Mouse (Mus musculus) erythroblast, embryonic 14.5 days (primary cell): ENCODE data around the gene Rnf157. TPM values are rescaled to one million over a fixed set of nuclear protein-coding genes. Genes with fewer than 3 reads are reported as not detected.
"Not testable (repeated sequence)": the region's sequence is repeated elsewhere in the genome, so short reads cannot be mapped to it uniquely, and the experiment has no call there.

ENCODE experiments used
- H3K27me3 ChIP-seq: 2 replicates; pipeline ENCODE4 v1.6.1; 2012; ENCODE audit warnings: inconsistent platforms; ENCODE audit not compliant: control insufficient read depth
- H3K36me3 ChIP-seq: 2 replicates; pipeline ENCODE4 v1.6.1; 2012; ENCODE audit warnings: mild to moderate bottlenecking, inconsistent platforms; ENCODE audit not compliant: control insufficient read depth
- H3K4me1 ChIP-seq: 2 replicates; pipeline ENCODE4 v1.6.1; 2012; ENCODE audit warnings: inconsistent platforms; ENCODE audit not compliant: control insufficient read depth
- H3K4me3 ChIP-seq: replicated peaks from 2 replicates; pipeline ENCODE3; 2012; ENCODE audit warnings: moderate library complexity, mild to moderate bottlenecking, inconsistent platforms
- H3K9me3 ChIP-seq: 2 replicates; pipeline ENCODE4 v1.6.1; 2012; ENCODE audit warnings: low read length, inconsistent platforms, mixed read lengths; ENCODE audit not compliant: control insufficient read depth
- GATA1 ChIP-seq: IDR thresholded peaks from 2 replicates; pipeline ENCODE4 v1.6.1; 2012; ENCODE audit warnings: low read length, inconsistent platforms, mixed read lengths
- TAL1 ChIP-seq: IDR thresholded peaks from 3 replicates; pipeline ENCODE4 v1.6.1; 2012; ENCODE audit warnings: low read length, inconsistent platforms, mixed read lengths
- polyA plus RNA-seq: library from polyadenylated mRNA; stranded (reverse); fragments of >175 nt; gene quantifications from 2 replicates; pipeline ENCODE4 v1.2.3, GENCODE M21; 2012

Rnf157 gene
- polyA plus RNA-seq, 1 experiment = not detected

- H3K4me3 ChIP-seq = no peak overlapping the region
- H3K27me3 ChIP-seq = no peaks in the 10 kb centered on the region; the same call in 1 of the 2 replicates
- H3K36me3 ChIP-seq = no peaks in the 10 kb centered on the region
- no peaks in the 10 kb centered on the region for H3K9me3 ChIP-seq
- H3K4me1 ChIP-seq = peaks cover 7% of the 10 kb centered on the region
- TF ChIP-seq TAL1 (no peak), GATA1 (no peak)
These were observed 8.3 kb upstream of the Rnf157 start for GRCm38 (mm10) chr11:116421102-116421501.

- TF ChIP-seq TAL1 (no peak), GATA1 (no peak)
- Histone ChIP-seq H3K9me3 (no peaks in the 10 kb centered on the region), H3K4me1 (peaks cover 2% of the 10 kb centered on the region), H3K27me3 (peaks cover 16% of the 10 kb centered on the region), H3K36me3 (no peaks in the 10 kb centered on the region), H3K4me3 (no peak overlapping the region)
These were observed 6.1 kb upstream of the Rnf157 start for GRCm38 (mm10) chr11:116418841-116419462.

GRCm38 (mm10) chr11:116418194-116418840 lies 5.5 kb upstream of the Rnf157 start:
- Histone ChIP-seq H3K4me1 (peaks cover 2% of the 10 kb centered on the region), H3K36me3 (no peaks in the 10 kb centered on the region), H3K27me3 (peaks cover 23% of the 10 kb centered on the region), H3K9me3 (no peaks in the 10 kb centered on the region), H3K4me3 (no peak overlapping the region)
- no peak for TF ChIP-seq TAL1
- TF ChIP-seq GATA1 = no peak

GRCm38 (mm10) chr11:116417054-116417453 lies 4.2 kb upstream of the Rnf157 start:
- Histone ChIP-seq H3K9me3 (peaks cover 4% of the 10 kb centered on the region; the same call in 1 of the 2 replicates), H3K4me1 (peaks cover 15% of the 10 kb centered on the region), H3K36me3 (no peaks in the 10 kb centered on the region), H3K27me3 (peaks cover 35% of the 10 kb centered on the region), H3K4me3 (no peak overlapping the region)
- TF ChIP-seq TAL1 (no peak), GATA1 (no peak)

GRCm38 (mm10) chr11:116416196-116416943 lies 3.5 kb upstream of the Rnf157 start:
- Histone ChIP-seq H3K36me3 (no peaks in the 10 kb centered on the region), H3K27me3 (peaks cover 42% of the 10 kb centered on the region), H3K9me3 (peaks cover 4% of the 10 kb centered on the region; the same call in 1 of the 2 replicates), H3K4me3 (no peak overlapping the region), H3K4me1 (peaks cover 17% of the 10 kb centered on the region)
- no peak for TF ChIP-seq GATA1
- TF ChIP-seq TAL1 = no peak

GRCm38 (mm10) chr11:116413631-116414022 lies 795 bp upstream of the Rnf157 start:
- TF ChIP-seq GATA1 (no peak), TAL1 (no peak)
- Histone ChIP-seq H3K36me3 (no peaks in the 10 kb centered on the region), H3K9me3 (peaks cover 4% of the 10 kb centered on the region; the same call in 1 of the 2 replicates), H3K4me1 (peaks cover 17% of the 10 kb centered on the region), H3K4me3 (no peak overlapping the region), H3K27me3 (peaks cover 57% of the 10 kb centered on the region)

- H3K27me3 ChIP-seq = peaks cover 58% of the 10 kb centered on the region
- H3K9me3 ChIP-seq = peaks cover 4% of the 10 kb centered on the region; the same call in 1 of the 2 replicates
- H3K4me1 ChIP-seq = peaks cover 17% of the 10 kb centered on the region
- H3K36me3 ChIP-seq = no peaks in the 10 kb centered on the region
- no peak for TF ChIP-seq GATA1
- TF ChIP-seq TAL1 = no peak
- peak overlapping the region; percentile 64 for H3K4me3 ChIP-seq
These were observed 604 bp downstream of the Rnf157 start for GRCm38 (mm10) chr11:116412028-116412827.

GRCm38 (mm10) chr11:116411582-116411981 lies 1.2 kb downstream of the Rnf157 start:
- Histone ChIP-seq H3K9me3 (peaks cover 4% of the 10 kb centered on the region; the same call in 1 of the 2 replicates), H3K4me1 (peaks cover 17% of the 10 kb centered on the region), H3K4me3 (no peak overlapping the region), H3K27me3 (peaks cover 58% of the 10 kb centered on the region), H3K36me3 (no peaks in the 10 kb centered on the region)
- TF ChIP-seq GATA1 = no peak
- no peak for TF ChIP-seq TAL1

GRCm38 (mm10) chr11:116410415-116410814 lies 2.4 kb downstream of the Rnf157 start:
- not testable (repeated sequence) for H3K9me3 ChIP-seq, H3K4me3 ChIP-seq, H3K36me3 ChIP-seq
- Histone ChIP-seq H3K27me3 (peaks cover 53% of the 10 kb centered on the region), H3K4me1 (peaks cover 17% of the 10 kb centered on the region)
